Mouse (Mus musculus) gastrocnemius, adult 18-20 months (tissue): Measurements from ENCODE around the gene Tmem158. TPM values are rescaled to one million over a fixed set of nuclear protein-coding genes. Genes with fewer than 3 reads are reported as not detected.

Experiments used
- DNase-seq: peaks from one replicate; pipeline ENCODE4 v3.0.0; 2021; ENCODE audit warnings: low spot score
- total RNA-seq, 2 experiments: library from RNA; stranded (reverse); gene quantifications; 2 replicates each; pipeline ENCODE4 v1.2.3; 2021

Tmem158 gene
- total RNA-seq, 2 experiments from 2014 or later = 0.47 to 0.53 TPM

- DNase-seq = no peak
Measured at GRCm38 (mm10) chr9:123247992-123248391, 12.6 kb downstream of the Tmem158 start.

- DNase-seq = no peak
Measured at GRCm38 (mm10) chr9:123245146-123245545, 15.4 kb downstream of the Tmem158 start.

GRCm38 (mm10) chr9:123243988-123244387 is 16.6 kb downstream of the Tmem158 start:
- no peak for DNase-seq

GRCm38 (mm10) chr9:123241191-123241590 is 19.4 kb downstream of the Tmem158 start:
- DNase-seq = no peak

GRCm38 (mm10) chr9:123240751-123241150 is 19.8 kb downstream of the Tmem158 start:
- DNase-seq = no peak

- DNase-seq = no peak
Measured at GRCm38 (mm10) chr9:123240271-123240670, 20.3 kb downstream of the Tmem158 start.

GRCm38 (mm10) chr9:123239651-123240050 is 20.9 kb downstream of the Tmem158 start:
- no peak for DNase-seq

- no peak for DNase-seq
Measured at GRCm38 (mm10) chr9:123238256-123239045, 22.1 kb downstream of the Tmem158 start.

GRCm38 (mm10) chr9:123237739-123238138 is 22.8 kb downstream of the Tmem158 start:
- DNase-seq = no peak

- DNase-seq = no peak
Measured at GRCm38 (mm10) chr9:123235621-123236020, 24.9 kb downstream of the Tmem158 start.

GRCm38 (mm10) chr9:123229826-123230225 is 30.7 kb downstream of the Tmem158 start:
- DNase-seq = no peak

- no peak for DNase-seq
Measured at GRCm38 (mm10) chr9:123228671-123229070, 31.9 kb downstream of the Tmem158 start.

GRCm38 (mm10) chr9:123227106-123227750 is 33.3 kb downstream of the Tmem158 start:
- DNase-seq = no peak

- DNase-seq = no peak
Measured at GRCm38 (mm10) chr9:123224863-123225431, 35.6 kb downstream of the Tmem158 start.

- DNase-seq = no peak
Measured at GRCm38 (mm10) chr9:123219826-123220225, 40.7 kb downstream of the Tmem158 start.

GRCm38 (mm10) chr9:123215621-123216440 is 44.7 kb downstream of the Tmem158 start, which contains the start of gene Cdcp1:
Cdcp1 (minus strand) TSS chr9:123216038.
- no peak for DNase-seq

- no peak for DNase-seq
Measured at GRCm38 (mm10) chr9:123213371-123213770, 47.2 kb downstream of the Tmem158 start.
